Mouse (Mus musculus): ENCODE data around the gene Ccdc153. TPM values are rescaled to one million over a fixed set of nuclear protein-coding genes. Genes with fewer than 3 reads are reported as not detected.

Ccdc153 gene
- polyA plus RNA-seq, 1 experiment, result 13.0 TPM

DNA sequence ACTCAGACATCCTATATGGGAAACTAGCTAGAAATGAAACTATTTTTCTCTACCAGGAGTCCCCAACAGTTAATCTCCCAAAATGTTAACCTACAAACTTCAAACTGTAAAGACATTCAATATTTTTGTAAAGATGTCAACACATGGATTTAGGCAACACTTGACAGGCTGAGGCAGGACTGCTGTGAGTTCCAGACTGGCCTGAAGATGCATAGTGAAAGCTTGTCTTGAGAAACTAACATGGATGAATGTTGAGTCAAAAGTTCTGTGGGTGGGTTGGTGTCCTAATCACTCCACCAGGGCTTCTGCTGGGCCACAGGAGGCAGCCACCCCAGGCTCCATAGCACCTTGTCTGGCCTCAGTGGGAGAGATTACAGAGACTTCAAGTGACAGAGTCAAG lies 8.9 kb upstream of the Ccdc153 start:
- H3K4me1 ChIP-seq (replicated peaks; ENCODE audit: control insufficient read depth, insufficient read depth, low read length), result peaks cover 30% of the 10 kb centered on the region
- no peak for TF ChIP-seq POLR2A (IDR thresholded peaks at IDR 0.05; ENCODE audit: control insufficient read depth, extremely low read depth, insufficient read depth, low read length, poor library complexity)
- H3K27me3 ChIP-seq (ENCODE audit: control insufficient read depth, insufficient read depth, low read length), result no peaks in the 10 kb centered on the region
- H3K36me3 ChIP-seq (ENCODE audit: control insufficient read depth, insufficient read depth, low read length), result peaks cover 17% of the 10 kb centered on the region
- H3K27ac ChIP-seq (ENCODE audit: control insufficient read depth, insufficient read depth, low read length), result peak overlapping the region; percentile 58
- no peak for DNase-seq
- peak overlapping the region; percentile 51 for H3K4me3 ChIP-seq (ENCODE audit: control insufficient read depth, insufficient read depth, low read length)

GRCm38 (mm10) chr9:44233021-44233801 lies 7.3 kb upstream of the Ccdc153 start:
- WGBS, result under 1% methylated on average over 40 of the region's 40 CpGs
- TF ChIP-seq CTCF (IDR thresholded peaks at IDR 0.05; ENCODE audit: borderline replicate concordance, control insufficient read depth, extremely low read depth, insufficient read depth, low read length, poor library complexity), result no peak
- peak; percentile 14; the same call in 1 of the 2 replicates for TF ChIP-seq POLR2A (IDR thresholded peaks at IDR 0.05; ENCODE audit: control insufficient read depth, extremely low read depth, insufficient read depth, low read length, poor library complexity)
- DNase-seq, result peak; percentile 73
- no peaks in the 10 kb centered on the region for H3K27me3 ChIP-seq (ENCODE audit: control insufficient read depth, insufficient read depth, low read length)
- H3K36me3 ChIP-seq (ENCODE audit: control insufficient read depth, insufficient read depth, low read length), result peaks cover 4% of the 10 kb centered on the region
- peaks cover 41% of the 10 kb centered on the region for H3K4me1 ChIP-seq (replicated peaks; ENCODE audit: control insufficient read depth, insufficient read depth, low read length)
- peak overlapping the region; percentile 66 for H3K27ac ChIP-seq (ENCODE audit: control insufficient read depth, insufficient read depth, low read length)
- H3K4me3 ChIP-seq (ENCODE audit: control insufficient read depth, insufficient read depth, low read length), result peak overlapping the region; percentile 85

DNA sequence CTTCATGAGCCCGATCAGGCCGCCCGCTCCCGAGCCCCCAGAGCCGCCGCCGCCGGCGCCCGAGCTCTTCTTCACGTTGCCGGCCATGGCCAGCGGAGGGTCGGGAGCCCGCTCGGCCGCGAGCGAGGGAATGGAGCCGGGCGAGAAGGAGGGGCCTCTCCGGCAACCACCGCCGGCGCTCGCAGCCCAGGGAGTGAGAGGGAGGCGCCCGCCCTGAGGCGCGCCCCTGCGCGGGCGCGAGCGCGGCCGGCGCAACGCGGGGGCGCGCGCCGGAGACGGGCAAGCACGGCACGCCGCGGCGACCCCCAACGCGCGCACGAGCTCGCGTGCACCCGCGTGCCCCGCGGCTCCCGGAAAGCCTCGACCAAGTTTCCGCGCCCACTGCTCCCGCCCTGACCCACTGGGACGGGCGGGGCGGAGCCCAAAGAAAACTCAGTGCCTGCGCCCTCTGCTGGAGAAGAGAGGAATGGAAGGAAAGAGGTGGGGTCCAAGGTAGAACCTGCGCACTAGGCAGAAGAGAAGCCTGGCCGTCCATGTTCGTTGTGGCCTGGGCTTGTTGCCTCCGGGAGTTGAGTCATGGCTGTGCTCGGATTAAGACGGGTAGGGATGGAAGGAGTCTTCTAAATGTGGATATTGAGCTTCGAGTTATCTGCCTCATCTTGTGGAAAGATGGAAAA lies 6.5 kb upstream of the Ccdc153 start, which contains the start of gene Cbl:
Gene Cbl (minus strand): TSS at position 248 of the 677 bp plus-strand sequence.
- peak within 1 kb of the TSS; percentile 99 for H3K27ac ChIP-seq (ENCODE audit: control insufficient read depth, insufficient read depth, low read length)
- H3K4me1 ChIP-seq (replicated peaks; ENCODE audit: control insufficient read depth, insufficient read depth, low read length), result peaks cover 43% of the 10 kb centered on the region
- peak; percentile 99 for DNase-seq
- no peaks in the 10 kb centered on the region for H3K27me3 ChIP-seq (ENCODE audit: control insufficient read depth, insufficient read depth, low read length)
- TF ChIP-seq CTCF (IDR thresholded peaks at IDR 0.05; ENCODE audit: borderline replicate concordance, control insufficient read depth, extremely low read depth, insufficient read depth, low read length, poor library complexity) (peak; percentile 95), POLR2A (IDR thresholded peaks at IDR 0.05; ENCODE audit: control insufficient read depth, extremely low read depth, insufficient read depth, low read length, poor library complexity) (peak; percentile 93)
- peak within 1 kb of the TSS; percentile 85 for H3K4me3 ChIP-seq (ENCODE audit: control insufficient read depth, insufficient read depth, low read length)
- H3K36me3 ChIP-seq (ENCODE audit: control insufficient read depth, insufficient read depth, low read length), result peaks cover 4% of the 10 kb centered on the region
- under 1% methylated on average over 75 of the region's 76 CpGs for WGBS

- DNase-seq, result peak; percentile 78
- 13% methylated on average over 19 of the region's 19 CpGs for WGBS
- H3K27me3 ChIP-seq (ENCODE audit: control insufficient read depth, insufficient read depth, low read length), result no peaks in the 10 kb centered on the region
- peak overlapping the region; percentile 12; the same call in 1 of the 2 replicates for H3K4me3 ChIP-seq (ENCODE audit: control insufficient read depth, insufficient read depth, low read length)
- peaks cover 4% of the 10 kb centered on the region; the same call in 1 of the 2 replicates for H3K36me3 ChIP-seq (ENCODE audit: control insufficient read depth, insufficient read depth, low read length)
- peaks cover 44% of the 10 kb centered on the region for H3K4me1 ChIP-seq (replicated peaks; ENCODE audit: control insufficient read depth, insufficient read depth, low read length)
- H3K27ac ChIP-seq (ENCODE audit: control insufficient read depth, insufficient read depth, low read length), result peak overlapping the region; percentile 99
- TF ChIP-seq POLR2A (IDR thresholded peaks at IDR 0.05; ENCODE audit: control insufficient read depth, extremely low read depth, insufficient read depth, low read length, poor library complexity) (0 out of 2 replicates have a peak, but pooled peaks have one; percentile 37), CTCF (IDR thresholded peaks at IDR 0.05; ENCODE audit: borderline replicate concordance, control insufficient read depth, extremely low read depth, insufficient read depth, low read length, poor library complexity) (no peak)
Observed at GRCm38 (mm10) chr9:44234479-44235427, 5.7 kb upstream of the Ccdc153 start.

- H3K4me3 ChIP-seq (ENCODE audit: control insufficient read depth, insufficient read depth, low read length), result peak overlapping the region; percentile 6; the same call in 1 of the 2 replicates
- peaks cover 57% of the 10 kb centered on the region for H3K4me1 ChIP-seq (replicated peaks; ENCODE audit: control insufficient read depth, insufficient read depth, low read length)
- H3K27me3 ChIP-seq (ENCODE audit: control insufficient read depth, insufficient read depth, low read length), result no peaks in the 10 kb centered on the region
- peak overlapping the region; percentile 99 for H3K27ac ChIP-seq (ENCODE audit: control insufficient read depth, insufficient read depth, low read length)
- DNase-seq, result no peak
- H3K36me3 ChIP-seq (ENCODE audit: control insufficient read depth, insufficient read depth, low read length), result no peaks in the 10 kb centered on the region
- TF ChIP-seq POLR2A (IDR thresholded peaks at IDR 0.05; ENCODE audit: control insufficient read depth, extremely low read depth, insufficient read depth, low read length, poor library complexity), result no peak
- TF ChIP-seq CTCF (IDR thresholded peaks at IDR 0.05; ENCODE audit: borderline replicate concordance, control insufficient read depth, extremely low read depth, insufficient read depth, low read length, poor library complexity), result no peak
- WGBS, result 71% methylated on average over 4 of the region's 4 CpGs
Observed at GRCm38 (mm10) chr9:44236601-44237000, 3.9 kb upstream of the Ccdc153 start.

DNA sequence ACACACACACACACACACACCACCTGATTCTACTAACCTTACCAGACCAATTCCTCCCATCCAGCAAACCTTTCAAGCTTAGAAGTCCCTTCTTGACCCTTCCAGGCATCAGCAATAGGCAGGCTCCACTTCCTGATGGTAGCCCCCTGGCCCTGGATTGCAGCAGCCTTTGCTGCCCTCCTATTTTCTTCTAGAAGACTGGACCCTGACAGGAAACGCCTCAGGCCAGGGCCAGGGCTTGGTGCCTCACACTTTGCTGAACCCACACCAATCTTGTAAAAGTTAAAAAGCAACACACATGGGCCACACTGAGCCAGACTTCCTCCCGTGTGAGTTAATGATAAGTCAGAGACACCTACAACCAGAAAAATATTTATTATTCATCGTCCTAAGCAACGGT lies 3.3 kb upstream of the Ccdc153 start:
- 53% methylated on average over 4 of the region's 4 CpGs for WGBS
- peaks cover 54% of the 10 kb centered on the region for H3K4me1 ChIP-seq (replicated peaks; ENCODE audit: control insufficient read depth, insufficient read depth, low read length)
- TF ChIP-seq CTCF (IDR thresholded peaks at IDR 0.05; ENCODE audit: borderline replicate concordance, control insufficient read depth, extremely low read depth, insufficient read depth, low read length, poor library complexity) (no peak), POLR2A (IDR thresholded peaks at IDR 0.05; ENCODE audit: control insufficient read depth, extremely low read depth, insufficient read depth, low read length, poor library complexity) (no peak)
- no peaks in the 10 kb centered on the region for H3K36me3 ChIP-seq (ENCODE audit: control insufficient read depth, insufficient read depth, low read length)
- no peaks in the 10 kb centered on the region for H3K27me3 ChIP-seq (ENCODE audit: control insufficient read depth, insufficient read depth, low read length)
- no peak overlapping the region for H3K4me3 ChIP-seq (ENCODE audit: control insufficient read depth, insufficient read depth, low read length)
- H3K27ac ChIP-seq (ENCODE audit: control insufficient read depth, insufficient read depth, low read length), result peak overlapping the region; percentile 99
- peak; percentile 39 for DNase-seq
